Mouse (Mus musculus) layer of hippocampus, postnatal 14 days (tissue): Measurements from ENCODE around the gene Rnf26. TPM values are rescaled to one million over a fixed set of nuclear protein-coding genes. Genes with fewer than 3 reads are reported as not detected.

Experiments
- DNase-seq, 2 experiments: peaks; one replicate each; pipeline ENCODE4 v3.0.0; 2021 to 2022; ENCODE audit warnings: low spot score in 2 of 2, mixed read lengths in 1 of 2
- total RNA-seq, 2 experiments: library from RNA; stranded (reverse); gene quantifications; 2 replicates each; pipeline ENCODE4 v1.2.3; 2021

Rnf26 gene
- total RNA-seq, 2 experiments from 2014 or later, result 27.7 to 28.2 TPM

GRCm38 (mm10) chr9:44047571-44048490 lies 65.5 kb downstream of the Rnf26 start:
- DNase-seq, result no peak

- no peak for DNase-seq
Observed at GRCm38 (mm10) chr9:44047071-44047470, 66.2 kb downstream of the Rnf26 start.

- no peak for DNase-seq
Observed at GRCm38 (mm10) chr9:44046426-44046825, 66.9 kb downstream of the Rnf26 start.

GRCm38 (mm10) chr9:44045884-44046272 lies 67.4 kb downstream of the Rnf26 start:
- no peak for DNase-seq

Other genes starting within 250 kb of the Rnf26 start
- gene Thy1, start 70.1 kb downstream of the Rnf26 start, total RNA-seq, result 100 to 1,000 TPM; 779 TPM
- 10 to 100 TPM; 60.3 to 70.8 TPM for gene Usp2, start 46.5 kb downstream of the Rnf26 start, total RNA-seq
- 1 to 10 TPM in 1 of 2 experiments, under 1 TPM in 1; 0.33 to 8.6 TPM for gene Mfrp, start 11.8 kb downstream of the Rnf26 start, total RNA-seq
- 10 to 100 TPM; 13.5 to 18.6 TPM for gene C1qtnf5, start 6.3 kb downstream of the Rnf26 start, total RNA-seq
- gene Gm49380, start within 50 bp of the Rnf26 start, total RNA-seq, result under 1 TPM; 0.14 to 0.29 TPM
- 10 to 100 TPM; 24.5 to 27.8 TPM for gene Mcam, start 21.0 kb upstream of the Rnf26 start, total RNA-seq
- gene Cbl, start 120.5 kb upstream of the Rnf26 start, total RNA-seq, result 10 to 100 TPM; 58.1 to 62.7 TPM
- gene Ccdc153, start 127.2 kb upstream of the Rnf26 start, total RNA-seq, result 1 to 10 TPM; 4.5 to 8.4 TPM
- gene Pdzd3, start 138.0 kb upstream of the Rnf26 start, total RNA-seq, result 1 to 10 TPM in 1 of 2 experiments, under 1 TPM in 1; 0.88 to 1.0 TPM
- 10 to 100 TPM in 1 of 2 experiments, 1 to 10 TPM in 1; 10.0 to 12.2 TPM for gene Nlrx1, start 155.1 kb upstream of the Rnf26 start, total RNA-seq
- 10 to 100 TPM; 69.3 to 75.8 TPM for gene Abcg4, start 175.1 kb upstream of the Rnf26 start, total RNA-seq
- gene Hinfp, start 192.2 kb upstream of the Rnf26 start, total RNA-seq, result 10 to 100 TPM; 26.0 to 28.5 TPM
- gene C2cd2l, start 206.8 kb upstream of the Rnf26 start, total RNA-seq, result 100 to 1,000 TPM; 128 to 144 TPM
- gene Dpagt1, start 212.5 kb upstream of the Rnf26 start, total RNA-seq, result 10 to 100 TPM; 16.2 to 16.3 TPM
- gene H2afx, start 221.2 kb upstream of the Rnf26 start, total RNA-seq, result 10 to 100 TPM; 50.5 to 59.1 TPM
- 10 to 100 TPM; 22.6 to 22.8 TPM for gene Hmbs, start 230.7 kb upstream of the Rnf26 start, total RNA-seq
- 10 to 100 TPM; 41.8 to 46.1 TPM for gene Vps11, start 248.2 kb upstream of the Rnf26 start, total RNA-seq